Comparison of ENCODE assay signal across 9 mouse cellular contexts in genomic region chr2:104123540-104123939, GRCm38 (mm10). TPM values are rescaled to one million over a fixed set of nuclear protein-coding genes. Genes with fewer than 3 reads are reported as not detected.
A peak's percentile ranks its signal among the peaks of the same experiment; 100 is the strongest.
DNase-seq lines count a peak whose midpoint lies in the region; ATAC-seq and TF ChIP-seq lines count a peak whose summit lies in the region.
"Had no signal": no experiment of that assay in that cellular context is flagged by ENCODE, and none has a peak within 500 bp of the region (broad histone marks: within the 10 kb centered on the region; RNA-seq: fewer than 3 reads in every experiment).

No protein-coding gene starts in this region.

- peak overlapping the region; percentile 83 for H3K4me3 ChIP-seq in gastrocnemius, adult 2 months
- peak overlapping the region; percentile 28 for H3K4me3 ChIP-seq in bone marrow, adult 2 months (replicated peaks; ENCODE audit: control insufficient read depth, low read depth, low read length)
- H3K4me3 ChIP-seq in hindbrain, embryonic 12.5 days, result peak overlapping the region; percentile 75; the same call in 1 of the 2 replicates

- H3K27ac ChIP-seq in gastrocnemius, adult 2 months, result peak overlapping the region; percentile 93
- no peak overlapping the region for H3K27ac ChIP-seq in bone marrow, adult 2 months (ENCODE audit: control insufficient read depth, insufficient read depth, low read depth, low read length, poor library complexity)
- H3K27ac ChIP-seq in hindbrain, embryonic 12.5 days, result no peak overlapping the region

- 38% methylated on average over 3 of the region's 3 CpGs for WGBS in bone marrow, adult 2 months
- 46% methylated on average over 3 of the region's 3 CpGs for WGBS in hindbrain, embryonic 12.5 days

- peaks cover 28% of the 10 kb centered on the region for H3K27me3 ChIP-seq in hindbrain, embryonic 12.5 days

- no peak for TF ChIP-seq POLR2A in bone marrow, adult 2 months (IDR thresholded peaks at IDR 0.05; ENCODE audit: borderline replicate concordance, control insufficient read depth, low read depth, low read length)

- no peak for TF ChIP-seq CTCF in gastrocnemius, adult 2 months (IDR thresholded peaks at IDR 0.05)
- no peak for TF ChIP-seq CTCF in bone marrow, adult 2 months (IDR thresholded peaks at IDR 0.05; ENCODE audit: control insufficient read depth, insufficient read depth, low read length)

- H3K36me3 ChIP-seq in hindbrain, embryonic 12.5 days, result no peaks in the 10 kb centered on the region

- ATAC-seq in hindbrain, embryonic 12.5 days (ENCODE audit: low FRiP score), result no peak
- 0 out of 2 replicates have a peak, but pooled peaks have one; percentile 3 for ATAC-seq in megakaryocyte progenitor cell, adult 5-6 weeks (replicated peaks; ENCODE audit: poor library complexity)

- no peaks in the 10 kb centered on the region for H3K9me3 ChIP-seq in hindbrain, embryonic 12.5 days (replicated peaks)

- intact Hi-C loops in gastrocnemius, adult 2 months (cut with DNase I), result loop anchor here (2.0 to 5.0 kb wide), 2 partner anchors 89 to 469 kb away; partner anchors contain the start of gene Cstf3
- intact Hi-C loops in left cerebral cortex, postnatal 36 days (cut with DNase I), result loop anchor here (10.0 kb wide), 1 partner anchor 329 kb away; the partner anchor contains the start of gene Caprin1

- no peak overlapping the region for H3K9ac ChIP-seq in hindbrain, embryonic 12.5 days

- DNase-seq in gastrocnemius, adult 2 months, result no peak
- DNase-seq in gastrocnemius, postnatal 25 days, result no peak
- no peak for DNase-seq in left cerebral cortex, postnatal 36 days (ENCODE audit: low spot score in 2 of 2)
- no peak for DNase-seq in cerebellum, postnatal 36 days
- no peak for DNase-seq in cerebellum, adult 11-12 months

- H3K4me1 ChIP-seq in bone marrow, adult 2 months (ENCODE audit: control insufficient read depth, insufficient read depth, low read length), result peaks cover 1% of the 10 kb centered on the region; the same call in 1 of the 2 replicates
- H3K4me1 ChIP-seq in hindbrain, embryonic 12.5 days, result peaks cover 5% of the 10 kb centered on the region

- peak overlapping the region; percentile 73 for H3K4me2 ChIP-seq in hindbrain, embryonic 12.5 days (replicated peaks)

RNA-seq across cellular contexts. Expression of gene A930018P22Rik, which starts 1.0 kb away (rescaled TPM):
- under 1 TPM; 0.39 to 0.61 TPM for total RNA-seq in gastrocnemius, adult 2 months (2021)
- total RNA-seq in gastrocnemius, postnatal 25 days (2021), result 1 to 10 TPM; 1.0 to 1.3 TPM
- polyA plus RNA-seq in bone marrow, adult 2 months (2011; ENCODE audit: insufficient read depth, insufficient read length, low replicate concordance, missing spikeins), result not detected in 2 replicates
- polyA plus RNA-seq in hindbrain, embryonic 12.5 days (2016; fragmentation: Nextera tagmentation; extraction: Ambion mirVana), result not detected in 2 replicates
- total RNA-seq in megakaryocyte progenitor cell, adult 5-6 weeks (2015), result not detected in 2 replicates
- not detected in 2 replicates for total RNA-seq in megakaryocyte progenitor cell, adult 5-6 weeks (2017)
- total RNA-seq in left cerebral cortex, postnatal 36 days (2021), result not detected
- total RNA-seq: neutrophil, adult 5-6 weeks had no signal

RNA-seq across cellular contexts. Expression of gene Cd59a, which starts 27.9 kb away (rescaled TPM):
- 10 to 100 TPM; 14.3 to 18.4 TPM for total RNA-seq in gastrocnemius, adult 2 months (2021)
- 10 to 100 TPM; 16.3 to 22.5 TPM for total RNA-seq in gastrocnemius, postnatal 25 days (2021)
- polyA plus RNA-seq in bone marrow, adult 2 months (2011; ENCODE audit: insufficient read depth, insufficient read length, low replicate concordance, missing spikeins), result 22.6 and 39.7 TPM in 2 replicates
- 23.2 and 23.3 TPM in 2 replicates for polyA plus RNA-seq in hindbrain, embryonic 12.5 days (2016; fragmentation: Nextera tagmentation; extraction: Ambion mirVana)
- total RNA-seq in megakaryocyte progenitor cell, adult 5-6 weeks (2015), result 4.0 and 7.8 TPM in 2 replicates
- 1.8 and 4.9 TPM in 2 replicates for total RNA-seq in megakaryocyte progenitor cell, adult 5-6 weeks (2017)
- total RNA-seq in left cerebral cortex, postnatal 36 days (2021), result 1 to 10 TPM; 3.7 to 4.1 TPM

RNA-seq across cellular contexts. Expression of gene Cd59b, which starts 53.9 kb away (rescaled TPM):
- total RNA-seq in gastrocnemius, adult 2 months (2021), result 1 to 10 TPM; 1.7 to 4.2 TPM
- 1 to 10 TPM; 2.6 to 3.6 TPM for total RNA-seq in gastrocnemius, postnatal 25 days (2021)
- 8.4 and 11.5 TPM in 2 replicates for polyA plus RNA-seq in bone marrow, adult 2 months (2011; ENCODE audit: insufficient read depth, insufficient read length, low replicate concordance, missing spikeins)
- 2.5 and 3.2 TPM in 2 replicates for polyA plus RNA-seq in hindbrain, embryonic 12.5 days (2016; fragmentation: Nextera tagmentation; extraction: Ambion mirVana)
- 1.1 and 2.2 TPM in 2 replicates for total RNA-seq in megakaryocyte progenitor cell, adult 5-6 weeks (2015)
- total RNA-seq in megakaryocyte progenitor cell, adult 5-6 weeks (2017), result 0.62 and 4.1 TPM in 2 replicates
- total RNA-seq in left cerebral cortex, postnatal 36 days (2021), result 1 to 10 TPM in 1 of 2 experiments, under 1 TPM in 1; 0.42 to 1.2 TPM
- total RNA-seq: neutrophil, adult 5-6 weeks had no signal

RNA-seq across cellular contexts. Expression of gene Gm10799, which starts 55.2 kb away (rescaled TPM):
- total RNA-seq in gastrocnemius, adult 2 months (2021), result not detected
- total RNA-seq in gastrocnemius, postnatal 25 days (2021), result not detected
- polyA plus RNA-seq in bone marrow, adult 2 months (2011; ENCODE audit: insufficient read depth, insufficient read length, low replicate concordance, missing spikeins), result not detected in 2 replicates
- polyA plus RNA-seq in hindbrain, embryonic 12.5 days (2016; fragmentation: Nextera tagmentation; extraction: Ambion mirVana), result not detected in 2 replicates
- total RNA-seq in megakaryocyte progenitor cell, adult 5-6 weeks (2015), result not detected in 2 replicates
- total RNA-seq in megakaryocyte progenitor cell, adult 5-6 weeks (2017), result not detected in 2 replicates
- not detected for total RNA-seq in left cerebral cortex, postnatal 36 days (2021)
- total RNA-seq: neutrophil, adult 5-6 weeks had no signal

RNA-seq across cellular contexts. Expression of gene Gm10912, which starts 57.9 kb away (rescaled TPM):
- total RNA-seq in gastrocnemius, adult 2 months (2021), result under 1 TPM; 0.36 to 0.38 TPM
- under 1 TPM; 0.33 to 0.59 TPM for total RNA-seq in gastrocnemius, postnatal 25 days (2021)
- polyA plus RNA-seq in bone marrow, adult 2 months (2011; ENCODE audit: insufficient read depth, insufficient read length, low replicate concordance, missing spikeins), result 1.4 and 1.5 TPM in 2 replicates
- not detected in 2 replicates for polyA plus RNA-seq in hindbrain, embryonic 12.5 days (2016; fragmentation: Nextera tagmentation; extraction: Ambion mirVana)
- total RNA-seq in megakaryocyte progenitor cell, adult 5-6 weeks (2015), result not detected in 2 replicates
- 0.04 and 0.24 TPM in 2 replicates for total RNA-seq in megakaryocyte progenitor cell, adult 5-6 weeks (2017)
- total RNA-seq in left cerebral cortex, postnatal 36 days (2021), result under 1 TPM; 0.32 to 0.95 TPM

Comparison
In these comparisons a context has a peak if more than half of its experiments do, and no peak if none do; other contexts are left out.
1. H3K4me3 ChIP-seq: peak in every context shown above with its lines; median percentile 83 in gastrocnemius, adult 2 months; 75 in hindbrain, embryonic 12.5 days; 28 in bone marrow, adult 2 months.